Mouse (Mus musculus) layer of hippocampus, adult 9-10 months (tissue): ENCODE measurements around the gene Agk.

ENCODE experiments used
- DNase-seq: peaks from one replicate; pipeline ENCODE4 v3.0.0; 2022; ENCODE audit warnings: low spot score

Gene Agk

DNA sequence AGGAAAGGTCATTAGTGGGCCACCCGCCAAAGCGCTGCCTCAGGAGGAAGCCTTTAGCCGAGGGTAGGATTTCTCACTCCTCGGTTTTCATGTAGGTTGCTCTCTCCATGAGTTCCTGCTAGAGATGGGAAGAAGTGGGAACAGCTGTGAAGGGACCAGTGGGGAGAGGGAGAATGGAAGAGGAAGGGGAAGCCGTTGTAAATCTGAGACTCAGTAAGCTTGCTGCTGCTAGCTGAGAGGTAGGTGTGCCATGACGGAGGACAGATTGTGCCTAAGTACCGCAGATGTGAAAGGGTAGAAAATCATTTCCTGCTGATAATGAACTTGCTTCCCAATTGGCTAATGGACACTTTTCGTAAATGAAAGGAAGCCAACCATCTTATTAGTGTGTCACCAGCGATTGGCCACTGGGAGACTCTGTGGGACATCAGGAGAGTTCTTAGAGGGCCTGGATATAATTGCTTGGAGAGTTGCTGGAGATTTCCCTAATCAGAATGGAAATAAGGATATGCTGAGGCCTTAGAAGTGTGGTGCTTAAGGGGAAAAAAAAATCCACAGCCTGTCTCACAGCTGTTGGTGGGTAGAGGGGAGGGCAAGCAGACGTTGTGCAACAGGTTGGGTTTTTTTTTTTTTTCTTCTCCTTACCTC lies 118.4 kb downstream of the Agk start:
- DNase-seq: no peak
